Mouse (Mus musculus) telencephalon, adult 2 months (tissue): ENCODE data around the gene Anxa1.

ENCODE experiments used
- DNase-seq: peaks from one replicate; pipeline ENCODE4 v3.0.0-alpha.2; 2011; ENCODE audit warnings: low read depth, low spot score

Gene Anxa1

DNA sequence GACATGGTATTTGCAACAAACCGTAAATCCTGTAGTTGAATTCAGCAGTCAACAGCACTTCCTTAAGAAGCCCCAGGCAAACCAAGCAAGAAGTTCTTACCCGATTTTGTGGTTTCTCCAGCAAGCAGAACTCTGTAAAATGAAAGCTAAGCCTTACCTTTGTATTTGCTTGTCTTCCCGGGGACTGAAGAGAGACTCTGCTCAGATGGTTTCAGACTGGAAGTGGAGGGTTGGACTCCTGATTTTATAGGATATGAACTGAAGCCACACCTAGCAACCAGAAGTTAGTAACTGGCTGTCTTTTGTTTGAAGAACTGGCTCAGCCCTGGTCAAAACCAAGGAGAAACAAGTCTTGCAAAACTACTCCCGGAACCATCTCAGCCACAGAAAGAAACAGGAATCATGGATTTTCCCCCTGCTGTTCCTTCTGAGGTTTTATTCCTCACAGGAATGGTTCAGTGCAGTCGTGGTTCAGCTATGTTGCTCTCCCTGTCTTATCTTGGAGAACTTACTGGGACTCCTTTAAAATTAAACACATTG is at the start of gene Anxa1:
Gene Anxa1, minus strand, starts transcription at position 490 of the 540 bp plus-strand sequence.
- no peak for DNase-seq

DNA sequence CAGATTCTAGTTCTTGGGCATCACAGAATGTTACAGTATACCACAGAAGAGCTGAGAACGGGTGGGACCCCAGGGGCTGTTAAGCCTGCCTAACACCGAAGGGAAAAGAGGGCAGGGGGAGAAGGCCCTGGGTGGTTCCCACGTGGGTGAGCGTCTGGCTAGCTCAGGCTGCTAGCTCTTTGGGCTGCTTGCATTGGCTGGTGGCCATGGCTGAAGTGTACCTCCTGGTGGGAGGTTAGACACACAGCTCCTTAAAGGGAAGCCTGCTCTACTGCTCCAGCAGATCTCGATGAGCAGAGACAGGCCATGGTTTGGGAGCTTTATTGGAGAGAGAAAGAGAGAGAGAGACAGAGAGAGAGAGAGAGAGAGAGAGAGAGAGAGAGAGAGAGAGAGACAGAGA is 46.3 kb upstream of the Anxa1 start:
- no peak for DNase-seq

DNA sequence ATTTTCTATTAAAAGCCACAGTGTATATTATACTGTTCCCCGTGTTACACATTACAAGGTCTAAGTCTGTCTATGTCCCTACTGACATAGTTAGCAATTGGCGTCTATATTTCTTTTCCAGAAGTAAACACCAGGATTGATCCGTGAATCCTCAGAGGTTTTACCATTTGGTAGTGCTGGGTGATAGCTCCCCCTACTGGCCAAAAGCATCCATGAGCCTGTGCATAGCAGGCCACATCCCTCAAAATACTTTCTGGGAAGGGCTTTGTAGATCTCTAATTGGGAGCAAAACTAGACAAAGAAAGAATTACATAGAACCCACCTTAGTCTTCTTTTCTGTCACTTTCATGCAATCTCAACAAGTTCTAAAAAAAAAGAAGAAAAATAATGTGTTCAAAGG is 43.8 kb upstream of the Anxa1 start:
- peak; percentile 17 for DNase-seq

DNA sequence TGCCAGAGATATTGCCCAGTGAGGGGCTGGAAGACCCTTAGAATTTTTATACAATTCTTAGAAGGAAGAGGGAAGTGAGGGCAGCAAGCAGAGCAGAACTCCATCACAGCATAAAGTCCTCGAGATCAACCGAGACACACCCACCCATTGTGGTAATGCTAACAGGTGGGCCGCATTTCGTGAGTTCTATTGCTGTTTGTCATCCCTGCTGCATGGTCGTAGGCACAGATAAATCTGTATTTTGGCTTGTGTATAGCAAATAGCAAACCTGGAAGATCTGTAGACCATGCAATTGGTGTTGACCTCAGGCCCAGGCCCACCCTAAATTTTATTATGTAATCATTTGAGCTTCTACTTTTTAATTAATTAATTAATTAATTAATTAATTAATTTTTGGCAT is 43.2 kb upstream of the Anxa1 start:
- DNase-seq = no peak

DNA sequence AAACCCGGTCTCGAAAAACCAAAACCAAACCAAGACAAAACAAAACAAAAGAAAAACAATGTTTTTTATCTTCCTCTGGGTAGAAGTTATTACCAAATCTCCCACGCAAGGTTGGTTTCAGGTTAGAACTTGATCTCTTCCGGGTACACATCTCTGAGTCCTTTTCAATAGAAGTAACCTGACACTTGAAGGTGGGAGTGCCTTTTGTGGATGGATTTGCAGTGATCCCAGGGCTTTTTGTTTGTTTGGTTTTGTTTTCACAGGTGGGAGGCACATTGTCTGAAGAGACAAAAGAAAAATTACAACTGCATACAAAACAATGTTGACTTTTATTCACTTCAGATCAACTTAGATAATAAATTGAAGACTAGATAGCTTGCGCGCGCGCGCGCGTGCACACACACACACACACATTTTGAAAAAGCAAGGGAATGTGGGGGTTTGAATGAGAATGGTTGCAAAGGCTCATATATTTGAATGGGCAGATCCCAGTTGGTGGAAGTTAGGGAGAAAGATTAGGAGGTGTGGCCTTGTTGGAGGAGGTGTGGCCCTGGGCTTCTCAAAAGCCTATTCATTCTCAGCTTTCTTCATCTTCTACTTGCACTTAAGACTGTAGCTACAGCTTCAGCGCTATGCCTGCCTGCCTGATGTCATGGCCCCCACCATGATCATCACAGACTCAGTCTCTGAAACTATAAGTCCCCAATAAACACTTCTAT is 35.9 kb upstream of the Anxa1 start:
- DNase-seq = no peak

DNA sequence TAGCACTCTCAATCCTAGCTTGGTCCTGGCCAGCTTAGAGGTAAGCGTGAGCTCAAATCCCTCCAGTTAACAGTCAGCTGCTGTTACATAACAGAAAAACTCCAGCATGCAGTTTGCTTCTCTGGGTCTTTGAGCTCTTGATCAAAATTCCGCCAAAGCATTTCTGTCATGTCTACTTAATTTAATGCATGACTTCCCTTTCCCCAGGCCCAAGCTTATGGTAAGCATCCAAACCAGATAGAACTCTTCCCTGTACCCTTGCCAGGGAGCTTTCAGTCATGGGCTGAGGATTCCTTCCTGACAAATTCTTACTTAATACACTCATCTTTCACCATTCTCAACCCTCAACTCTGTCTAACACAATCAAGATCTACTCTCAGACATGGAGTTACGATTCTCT is 20.5 kb upstream of the Anxa1 start:
- DNase-seq = no peak

DNA sequence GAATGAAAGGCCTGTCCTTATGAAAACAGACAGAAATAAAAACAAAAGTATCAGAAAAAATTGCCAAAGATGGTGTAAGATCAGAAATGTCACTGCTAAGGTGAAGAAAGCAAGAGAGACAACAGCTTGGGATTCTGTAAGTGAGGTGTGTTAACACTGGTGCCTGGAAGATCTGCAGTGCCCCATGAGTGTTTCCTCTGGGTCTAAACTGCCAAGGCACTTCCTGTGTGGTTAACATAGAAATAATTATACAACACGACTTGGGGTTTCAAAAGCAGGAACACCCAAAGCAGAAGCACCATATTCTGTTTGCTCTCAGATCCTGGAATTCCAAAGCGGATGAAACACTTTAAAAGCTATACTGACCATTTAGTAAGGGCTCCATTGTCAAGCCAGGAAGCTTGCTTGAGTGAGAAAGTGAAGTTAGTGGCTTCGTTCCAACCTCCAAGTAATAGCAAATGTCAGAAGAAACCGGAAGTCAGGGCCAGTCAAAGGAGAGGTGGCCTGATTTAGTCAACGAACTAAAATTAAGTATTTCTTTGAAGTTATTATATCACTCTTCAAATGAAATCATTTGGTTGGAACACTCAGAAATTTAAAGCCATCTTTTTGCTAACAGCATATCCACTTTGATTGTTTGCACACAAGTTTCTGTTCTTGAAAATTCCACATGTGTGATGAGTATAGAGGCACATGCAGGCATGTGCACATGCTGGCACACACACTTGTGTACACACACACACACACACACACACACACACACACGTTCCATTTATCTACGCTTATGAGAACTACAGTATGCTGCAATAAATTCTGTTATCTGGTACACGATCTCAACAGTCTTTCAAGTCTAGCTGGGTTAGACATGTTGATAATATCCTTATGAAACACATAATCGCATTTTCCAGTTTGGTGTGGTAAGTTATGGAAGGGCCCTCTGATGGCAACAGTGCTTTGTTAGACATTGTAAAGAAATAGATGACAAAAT is 19.1 kb upstream of the Anxa1 start:
- DNase-seq = no peak

DNA sequence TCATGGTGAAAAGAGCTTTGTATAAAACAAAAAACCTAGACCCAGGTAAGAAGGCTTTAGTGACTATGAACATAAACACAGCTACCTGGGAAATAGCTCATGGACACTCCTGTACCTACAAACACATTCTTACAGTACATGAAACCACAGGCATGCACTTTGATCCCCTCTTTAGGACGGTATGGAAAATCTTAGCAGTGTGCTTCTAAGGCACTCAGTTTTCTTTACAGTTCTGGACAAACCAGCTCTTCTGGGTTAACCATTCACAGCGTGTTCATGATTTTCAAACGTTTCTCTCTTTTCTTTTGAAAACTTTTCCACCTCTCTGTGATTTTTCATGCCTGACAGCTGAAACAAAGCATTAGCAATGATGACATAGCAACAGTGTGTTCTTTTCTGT is 15.7 kb upstream of the Anxa1 start:
- no peak for DNase-seq

DNA sequence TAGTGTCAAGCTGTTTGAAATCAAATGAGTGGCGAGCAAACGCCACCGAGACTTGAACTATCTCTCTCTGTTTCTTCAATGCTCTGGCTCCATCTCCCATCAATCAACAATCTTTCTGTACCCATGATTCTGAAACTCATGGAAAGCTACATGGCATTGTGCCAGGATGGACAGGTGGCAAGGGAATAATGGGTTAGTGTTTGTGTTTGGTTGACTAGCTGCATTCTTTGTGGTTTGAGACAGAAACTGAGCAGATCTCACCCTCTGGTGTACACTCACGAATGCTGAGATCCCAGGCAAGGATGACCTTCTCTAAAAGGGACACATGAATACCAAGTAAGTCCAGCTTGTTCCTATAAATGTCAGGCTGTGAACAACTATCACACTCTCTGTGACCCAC is 14.3 kb upstream of the Anxa1 start:
- DNase-seq = peak; percentile 62

DNA sequence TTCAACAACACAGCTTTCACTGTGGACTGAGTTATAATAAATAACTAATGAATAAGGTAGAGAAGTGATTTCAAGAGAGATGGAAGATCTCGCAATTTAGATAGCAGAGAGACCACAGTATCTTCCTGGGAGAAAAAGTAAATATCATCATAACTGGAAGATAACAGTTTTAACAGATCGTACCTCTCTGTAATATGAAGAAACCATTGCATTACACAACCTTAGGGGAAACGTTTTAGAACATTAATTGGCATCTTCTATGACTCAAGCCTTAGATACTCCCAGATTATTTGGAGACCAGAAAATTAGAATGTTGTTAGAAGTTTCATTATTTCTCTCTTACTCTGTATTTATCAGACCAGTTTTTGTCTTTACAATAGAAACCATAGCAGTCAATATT is 13.0 kb upstream of the Anxa1 start:
- no peak for DNase-seq

DNA sequence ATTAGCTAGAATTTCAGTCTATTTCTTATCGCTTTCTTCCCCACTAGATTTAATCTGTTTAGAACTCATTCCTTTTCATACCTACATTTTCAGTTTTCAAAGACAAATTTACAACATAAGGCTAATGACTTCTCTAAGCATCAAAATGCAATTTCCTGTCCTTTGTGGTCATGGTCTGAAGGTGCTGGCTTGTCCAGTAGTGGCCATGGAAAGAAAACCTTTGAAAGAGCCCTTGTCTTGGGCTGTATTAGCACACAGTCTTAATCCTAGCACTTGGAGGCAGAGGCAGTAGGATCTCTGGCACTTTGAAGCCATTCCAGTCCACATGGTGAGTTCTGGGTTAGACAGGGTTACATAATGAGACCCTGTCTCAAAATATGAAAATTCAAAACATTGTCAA is 12.5 kb upstream of the Anxa1 start:
- DNase-seq = no peak

DNA sequence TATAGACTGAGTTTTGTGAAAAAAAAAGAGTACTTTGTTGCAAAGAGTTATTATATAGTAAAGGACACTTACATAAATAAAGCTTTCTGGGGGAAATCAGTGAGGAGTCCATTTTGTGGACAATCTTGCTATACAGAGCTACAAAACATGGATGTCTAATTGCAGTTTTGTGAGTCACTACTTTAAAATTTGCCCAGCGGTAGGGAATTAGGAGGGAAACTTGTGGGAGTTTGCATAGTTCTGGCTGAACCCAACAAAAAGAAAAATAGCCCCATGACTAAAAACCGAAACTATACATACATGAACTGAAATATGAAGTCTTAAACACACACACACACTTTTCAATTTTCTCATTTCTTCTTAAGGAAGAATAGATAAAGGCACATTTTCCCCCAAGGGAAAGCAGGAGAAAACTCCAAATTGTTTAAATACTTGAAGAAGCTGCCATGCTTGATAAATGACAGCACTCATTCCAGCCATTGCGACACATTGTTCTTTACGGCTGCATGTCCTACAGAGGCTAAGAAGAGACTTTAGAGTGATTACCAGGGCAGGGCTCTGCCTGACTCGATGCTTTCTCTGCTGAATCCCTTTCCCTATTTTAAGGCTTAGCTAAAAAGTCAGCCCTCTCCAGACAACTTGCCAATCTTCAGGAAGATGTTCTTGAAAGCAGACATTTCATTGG is 11.9 kb upstream of the Anxa1 start:
- DNase-seq = no peak

DNA sequence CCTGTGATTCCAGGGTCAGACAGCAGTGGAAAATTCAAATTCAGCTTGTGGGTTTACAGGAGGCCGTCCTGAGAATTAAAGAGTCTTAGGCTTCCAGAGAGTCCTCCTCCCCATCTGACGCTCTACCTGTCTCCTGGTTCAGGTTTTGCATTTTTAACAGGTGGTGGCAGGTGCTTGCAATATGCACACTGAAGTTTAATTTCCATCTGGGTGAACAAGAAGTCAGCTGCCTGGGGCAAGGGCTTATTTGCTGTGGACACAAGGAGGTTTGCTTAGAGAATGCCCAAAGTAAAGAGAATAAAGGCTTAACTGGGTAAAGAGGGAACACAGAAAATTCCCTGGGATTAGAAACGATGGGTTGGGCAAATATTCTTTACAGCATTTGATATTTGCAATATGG is 11.2 kb upstream of the Anxa1 start:
- no peak for DNase-seq

DNA sequence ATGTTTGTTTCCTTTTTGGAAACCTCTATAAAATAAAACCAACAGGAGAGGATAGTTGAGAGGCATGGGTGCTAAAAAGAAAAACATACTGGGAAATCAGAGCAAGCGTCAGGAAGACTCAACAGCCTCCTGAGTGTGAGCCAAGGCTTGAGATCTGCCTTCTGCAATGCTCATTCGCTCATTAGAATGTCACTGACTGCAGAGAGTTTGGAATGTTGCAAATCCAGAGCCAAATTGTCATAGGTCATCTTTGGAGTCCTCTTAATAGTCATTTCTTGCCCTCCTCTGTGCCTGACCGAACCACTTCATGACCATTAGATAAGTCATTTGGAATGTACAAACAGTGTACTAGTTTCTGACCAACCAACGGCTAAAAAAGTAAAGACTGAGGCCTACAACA is 8.4 kb upstream of the Anxa1 start:
- no peak for DNase-seq

DNA sequence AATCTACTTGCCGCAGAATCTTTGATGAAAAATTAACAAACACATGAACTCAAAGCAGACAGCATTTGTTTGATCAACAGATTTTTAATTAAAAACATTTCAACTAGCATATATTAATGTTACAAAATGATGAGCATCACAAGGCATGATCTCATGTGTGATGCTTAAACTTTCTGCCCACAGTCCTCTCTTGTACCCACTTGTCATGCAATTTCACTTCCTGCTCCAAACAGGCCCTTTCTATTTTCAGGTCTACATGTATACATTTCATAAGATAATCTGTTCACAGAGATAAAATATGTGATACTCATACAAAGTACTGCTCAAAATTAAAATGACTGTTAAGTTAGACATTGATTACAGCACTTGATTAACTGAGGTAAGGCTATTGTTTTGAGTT is 6.3 kb upstream of the Anxa1 start:
- no peak for DNase-seq

DNA sequence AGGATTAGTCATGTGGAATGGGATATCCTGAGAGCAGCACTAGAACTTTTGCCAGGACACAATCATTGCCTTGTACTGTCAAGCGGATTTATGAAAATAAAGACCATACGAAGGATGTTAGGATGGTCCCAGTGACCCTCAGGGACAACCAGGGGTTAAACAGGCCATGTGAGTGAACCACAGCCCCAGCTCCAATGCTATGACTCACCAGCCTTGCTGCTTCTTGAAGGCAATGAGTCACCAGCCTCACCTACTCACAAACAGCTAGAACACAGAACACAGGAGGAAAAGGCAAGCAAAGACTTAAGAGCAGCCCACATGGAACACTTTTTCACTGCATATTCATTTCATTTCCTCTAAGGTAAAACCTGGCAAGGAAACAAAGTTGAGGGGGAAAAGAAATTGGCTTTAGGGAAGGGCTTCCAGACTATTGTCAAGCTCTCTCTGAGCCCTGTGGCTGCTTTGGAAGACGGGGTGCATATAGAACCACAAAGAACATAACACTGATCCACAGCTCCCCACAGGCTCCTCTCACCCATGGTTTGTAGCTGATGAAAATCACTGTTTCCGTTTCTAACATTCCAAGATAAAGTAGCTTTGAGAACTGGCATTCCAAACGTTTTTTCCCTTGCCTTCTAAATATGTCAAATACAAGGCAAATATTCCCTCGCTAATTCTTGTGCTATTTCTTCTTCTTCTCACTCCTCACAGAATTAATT is 3.0 kb upstream of the Anxa1 start:
- DNase-seq = peak; percentile 77

DNA sequence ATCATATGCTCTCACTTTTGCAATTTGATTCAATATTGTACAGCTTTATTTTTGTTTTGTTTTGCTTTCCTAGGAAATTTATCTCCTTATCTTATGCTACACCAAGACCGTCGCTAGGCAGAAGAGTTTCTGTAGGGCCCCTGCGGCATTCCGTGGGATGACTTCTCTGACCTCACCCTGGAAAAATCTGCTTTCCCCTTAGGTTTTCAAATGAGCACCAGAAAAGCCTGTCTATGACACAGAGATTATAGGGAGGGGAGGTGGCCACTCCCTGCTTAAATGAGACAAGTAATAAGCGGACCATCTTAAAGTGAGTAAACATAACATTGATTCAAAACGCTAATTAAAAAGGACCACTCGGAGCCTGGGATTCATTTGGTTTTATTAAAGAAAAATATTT is 1.0 kb downstream of the Anxa1 start:
- no peak for DNase-seq

DNA sequence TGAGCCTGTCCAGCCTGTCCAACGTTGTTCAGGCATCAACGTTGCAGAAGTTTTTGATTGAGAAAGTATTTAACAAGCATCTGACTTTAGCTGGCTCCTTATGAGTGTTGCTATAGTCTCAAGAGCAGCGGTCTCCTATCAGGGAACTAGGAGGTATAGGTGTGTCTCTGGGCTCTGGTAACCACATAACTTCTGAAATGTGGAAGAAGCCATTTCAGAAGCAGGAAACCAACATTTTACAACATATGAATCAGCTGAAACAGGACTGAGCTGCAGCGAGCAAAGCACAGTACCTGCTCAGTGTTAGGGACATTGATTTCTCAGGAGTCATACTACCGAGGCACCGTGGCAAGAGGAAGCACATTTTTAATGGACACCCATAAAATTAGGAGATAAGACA is 1.5 kb downstream of the Anxa1 start:
- no peak for DNase-seq

DNA sequence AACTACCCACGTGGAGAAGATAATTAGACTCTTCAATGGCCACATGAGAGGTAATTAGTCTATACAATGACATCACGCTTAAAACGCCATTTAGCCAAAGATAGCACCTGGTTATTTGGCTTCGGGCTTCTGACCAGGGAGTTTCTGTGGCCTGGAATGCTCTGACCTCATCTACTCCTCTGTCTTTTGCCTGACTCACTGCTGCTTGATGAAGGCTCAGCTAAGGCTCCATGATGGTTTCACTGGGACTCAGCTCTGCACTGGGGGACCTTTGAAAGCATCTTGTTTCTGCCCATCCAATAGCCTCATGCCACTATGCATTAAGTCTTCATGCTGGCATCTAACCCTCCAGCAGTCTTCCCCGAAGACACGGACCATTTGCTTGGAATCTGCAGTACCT is 2.5 kb downstream of the Anxa1 start:
- DNase-seq = no peak

DNA sequence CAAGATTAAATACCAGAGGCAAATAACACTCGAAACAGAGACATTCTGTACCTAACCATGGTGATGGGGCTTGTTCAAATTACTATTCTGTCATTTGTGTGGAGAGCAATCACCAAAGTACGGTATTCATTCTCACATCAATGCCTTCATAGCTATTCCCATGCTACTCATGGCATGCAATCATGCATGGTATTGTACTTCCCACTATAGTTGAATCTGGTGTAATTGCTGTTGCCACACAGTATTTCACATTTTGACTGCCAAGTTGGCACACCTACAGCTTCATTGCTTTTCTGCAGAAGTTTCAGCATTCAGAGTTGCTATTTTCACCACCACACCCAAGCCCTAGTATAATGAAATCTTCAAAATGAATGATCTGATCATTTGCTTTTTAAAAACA is 4.4 kb downstream of the Anxa1 start:
- DNase-seq = no peak

DNA sequence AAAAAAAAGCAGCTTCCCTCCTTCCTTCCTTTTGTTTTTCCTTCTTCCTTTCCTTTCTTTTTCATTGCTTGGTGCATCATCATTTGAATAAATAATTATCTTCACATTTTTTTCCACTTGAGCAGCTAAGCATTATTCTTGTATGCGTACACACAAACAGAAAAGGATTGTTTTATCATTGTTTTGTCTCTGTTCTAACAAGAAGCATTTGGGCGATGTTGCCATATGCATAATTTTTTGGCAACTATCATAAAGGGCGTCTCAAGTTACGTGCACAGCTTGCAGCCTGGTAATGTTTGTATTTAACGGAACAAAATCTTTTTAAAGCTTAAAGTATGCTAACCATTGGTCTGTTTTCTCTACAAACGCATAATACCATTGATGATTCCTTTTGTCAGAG is 5.1 kb downstream of the Anxa1 start:
- DNase-seq = no peak
